23 mouse cellular contexts compared by ENCODE assay signal in the genomic region with DNA sequence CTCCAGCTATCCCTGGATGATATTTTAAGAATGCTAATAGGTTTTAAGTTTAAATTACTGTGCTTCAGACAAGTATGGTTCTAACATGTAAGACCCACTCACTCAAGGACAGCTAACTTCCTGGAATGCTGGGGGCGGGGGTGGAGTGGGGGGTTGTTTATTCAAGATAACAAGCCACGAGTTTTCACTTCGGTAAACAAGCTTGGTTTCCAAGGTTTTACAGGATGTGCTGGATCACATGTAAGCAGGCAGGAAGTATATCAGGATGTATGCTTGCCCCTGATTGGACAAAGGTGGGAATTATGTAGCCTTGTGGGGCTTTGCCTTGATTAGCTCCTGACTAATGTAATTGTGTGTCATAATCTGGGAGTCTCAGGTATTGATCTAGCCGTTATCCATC.
DNase-seq lines count a peak whose midpoint lies in the region; ATAC-seq and TF ChIP-seq lines count a peak whose summit lies in the region.
"Had no signal": no experiment of that assay in that cellular context is flagged by ENCODE, and none has a peak within 500 bp of the region (broad histone marks: within the 10 kb centered on the region; RNA-seq: fewer than 3 reads in every experiment).

No protein-coding gene starts in this region.

- no peak overlapping the region for H3K4me2 ChIP-seq in intestine, embryonic 16.5 days (ENCODE audit: low read depth, low read length)
- H3K4me2 ChIP-seq in intestine, postnatal 0 days (replicated peaks; ENCODE audit: low read depth) = no peak overlapping the region
- H3K4me2 ChIP-seq in liver, embryonic 11.5 days = no peak overlapping the region
- H3K4me2 ChIP-seq in liver, postnatal 0 days (ENCODE audit: low read depth, low read length) = no peak overlapping the region
- H3K4me2 ChIP-seq: embryonic facial prominence, embryonic 12.5 days; forebrain, embryonic 13.5 days; heart, embryonic 13.5 days; hindbrain, embryonic 12.5 days; limb, embryonic 12.5 days had no signal

- H3K9me3 ChIP-seq in intestine, embryonic 16.5 days (ENCODE audit: control insufficient read depth, low read length) = no peaks in the 10 kb centered on the region
- no peaks in the 10 kb centered on the region for H3K9me3 ChIP-seq in intestine, postnatal 0 days (ENCODE audit: control insufficient read depth)
- H3K9me3 ChIP-seq in liver, embryonic 11.5 days (ENCODE audit: control insufficient read depth, low read length) = no peaks in the 10 kb centered on the region
- no peaks in the 10 kb centered on the region for H3K9me3 ChIP-seq in liver, postnatal 0 days (ENCODE audit: low read length)
- no peaks in the 10 kb centered on the region for H3K9me3 ChIP-seq in limb, embryonic 10.5 days (replicated peaks)
- H3K9me3 ChIP-seq: embryonic facial prominence, embryonic 12.5 days; forebrain, embryonic 13.5 days; heart, embryonic 13.5 days; hindbrain, embryonic 12.5 days; limb, embryonic 12.5 days; megakaryocyte, embryonic 14.5 days had no signal

- no peaks in the 10 kb centered on the region for H3K27me3 ChIP-seq in intestine, embryonic 16.5 days (replicated peaks; ENCODE audit: control insufficient read depth, insufficient read depth, low read length)
- H3K27me3 ChIP-seq in intestine, postnatal 0 days (replicated peaks; ENCODE audit: control insufficient read depth, insufficient read depth, low read length) = no peaks in the 10 kb centered on the region
- H3K27me3 ChIP-seq in liver, embryonic 11.5 days (replicated peaks; ENCODE audit: control insufficient read depth, insufficient read depth, low read length) = no peaks in the 10 kb centered on the region
- H3K27me3 ChIP-seq in liver, postnatal 0 days (ENCODE audit: insufficient read depth, low read length) = no peaks in the 10 kb centered on the region
- no peaks in the 10 kb centered on the region for H3K27me3 ChIP-seq in limb, embryonic 10.5 days (ENCODE audit: low read depth, poor library complexity, severe bottlenecking)
- H3K27me3 ChIP-seq: embryonic facial prominence, embryonic 12.5 days; forebrain, embryonic 13.5 days; heart, embryonic 13.5 days; hindbrain, embryonic 12.5 days; limb, embryonic 12.5 days; megakaryocyte, embryonic 14.5 days had no signal

- H3K4me1 ChIP-seq in intestine, embryonic 16.5 days (ENCODE audit: control insufficient read depth, insufficient read depth, low read length) = no peaks in the 10 kb centered on the region
- H3K4me1 ChIP-seq in intestine, postnatal 0 days (replicated peaks; ENCODE audit: control insufficient read depth, insufficient read depth, low read length) = no peaks in the 10 kb centered on the region
- H3K4me1 ChIP-seq in liver, embryonic 11.5 days (replicated peaks; ENCODE audit: control insufficient read depth, insufficient read depth, low read length) = no peaks in the 10 kb centered on the region
- H3K4me1 ChIP-seq in liver, postnatal 0 days (ENCODE audit: insufficient read depth) = 0 out of 2 replicates have a peak, but pooled peaks cover 3% of the 10 kb centered on the region
- H3K4me1 ChIP-seq in limb, embryonic 10.5 days = no peaks in the 10 kb centered on the region
- H3K4me1 ChIP-seq: embryonic facial prominence, embryonic 12.5 days; forebrain, embryonic 13.5 days; heart, embryonic 13.5 days; hindbrain, embryonic 12.5 days; limb, embryonic 12.5 days had no signal

- DNase-seq in embryo, embryonic 9.5 days (ENCODE audit: extremely low spot score) = peak; percentile 4
- DNase-seq in embryo, embryonic 11 days = no peak
- no peak for DNase-seq in liver, embryonic 11.5 days (ENCODE audit: low spot score)
- DNase-seq in liver, postnatal 0 days = no peak
- peak; percentile 9 to 30 for DNase-seq in lung, postnatal 4 days
- no peak for DNase-seq in limb, embryonic 10.5 days (ENCODE audit: low spot score)
- DNase-seq: cerebellum, adult 9-10 months; gastrocnemius, postnatal 25 days; midbrain, embryonic 14.5 days; thymus, postnatal 25 days had no signal

- TF ChIP-seq EP300 in liver, postnatal 0 days (IDR thresholded peaks at IDR 0.05; ENCODE audit: low read depth) = no peak

- 33% methylated on average over 4 of the region's 4 CpGs for WGBS in intestine, embryonic 16.5 days
- 28% methylated on average over 4 of the region's 4 CpGs for WGBS in intestine, postnatal 0 days
- WGBS in liver, embryonic 11.5 days = 21% methylated on average over 4 of the region's 4 CpGs
- 27% methylated on average over 4 of the region's 4 CpGs for WGBS in liver, postnatal 0 days (ENCODE audit: insufficient replicate concordance)
- 70% methylated on average over 4 of the region's 4 CpGs for WGBS in limb, embryonic 10.5 days

- H3K27ac ChIP-seq in intestine, embryonic 16.5 days (ENCODE audit: low read length) = no peak overlapping the region
- no peak overlapping the region for H3K27ac ChIP-seq in intestine, postnatal 0 days (ENCODE audit: low read depth, low read length)
- H3K27ac ChIP-seq in liver, embryonic 11.5 days (ENCODE audit: low read depth, low read length) = no peak overlapping the region
- no peak overlapping the region for H3K27ac ChIP-seq in liver, postnatal 0 days (ENCODE audit: low read depth)
- no peak overlapping the region for H3K27ac ChIP-seq in limb, embryonic 10.5 days
- H3K27ac ChIP-seq: embryonic facial prominence, embryonic 12.5 days; forebrain, embryonic 13.5 days; heart, embryonic 13.5 days; hindbrain, embryonic 12.5 days; limb, embryonic 12.5 days had no signal

- TF ChIP-seq CTCF in intestine, postnatal 0 days (IDR thresholded peaks at IDR 0.05; ENCODE audit: low read depth) = no peak
- TF ChIP-seq CTCF in liver, postnatal 0 days (IDR thresholded peaks at IDR 0.05; ENCODE audit: low read depth) = no peak

- H3K9ac ChIP-seq in intestine, embryonic 16.5 days (ENCODE audit: low read depth, low read length) = no peak overlapping the region
- H3K9ac ChIP-seq in intestine, postnatal 0 days (ENCODE audit: low read depth, low read length) = no peak overlapping the region
- no peak overlapping the region for H3K9ac ChIP-seq in liver, embryonic 11.5 days (ENCODE audit: low read depth, low read length)
- no peak overlapping the region for H3K9ac ChIP-seq in liver, postnatal 0 days (replicated peaks)
- H3K9ac ChIP-seq: embryonic facial prominence, embryonic 12.5 days; forebrain, embryonic 13.5 days; heart, embryonic 13.5 days; hindbrain, embryonic 12.5 days; limb, embryonic 12.5 days had no signal

- peak; percentile 52 for ATAC-seq in intestine, embryonic 16.5 days
- no peak for ATAC-seq in intestine, postnatal 0 days
- peak; percentile 34; the same call in 1 of the 2 replicates for ATAC-seq in liver, embryonic 11.5 days (replicated peaks; ENCODE audit: low FRiP score)
- ATAC-seq in liver, postnatal 0 days = no peak
- ATAC-seq: activated CD4-positive, CD25-positive, alpha-beta regulatory T cell, adult 4 months; CD4-positive, CD25-positive, alpha-beta regulatory T cell, adult 4 months; forebrain, embryonic 13.5 days; inflammation-experienced regulatory T-cells, adult 6 months had no signal

- no peaks in the 10 kb centered on the region for H3K36me3 ChIP-seq in intestine, embryonic 16.5 days (ENCODE audit: control insufficient read depth, insufficient read depth, low read length)
- no peaks in the 10 kb centered on the region for H3K36me3 ChIP-seq in intestine, postnatal 0 days (ENCODE audit: control insufficient read depth, insufficient read depth)
- no peaks in the 10 kb centered on the region for H3K36me3 ChIP-seq in liver, embryonic 11.5 days (ENCODE audit: control insufficient read depth, insufficient read depth, low read length)
- no peaks in the 10 kb centered on the region for H3K36me3 ChIP-seq in liver, postnatal 0 days (replicated peaks; ENCODE audit: insufficient read depth, low read length)
- H3K36me3 ChIP-seq in limb, embryonic 10.5 days = no peaks in the 10 kb centered on the region
- H3K36me3 ChIP-seq: embryonic facial prominence, embryonic 12.5 days; heart, embryonic 13.5 days; hindbrain, embryonic 12.5 days; limb, embryonic 12.5 days had no signal

- no peak overlapping the region for H3K4me3 ChIP-seq in intestine, embryonic 16.5 days (ENCODE audit: low read length)
- H3K4me3 ChIP-seq in intestine, postnatal 0 days (ENCODE audit: low read depth, low read length) = no peak overlapping the region
- H3K4me3 ChIP-seq in liver, embryonic 11.5 days (ENCODE audit: low read depth, low read length) = no peak overlapping the region
- no peak overlapping the region for H3K4me3 ChIP-seq in liver, postnatal 0 days (ENCODE audit: low read depth, low read length)
- no peak overlapping the region for H3K4me3 ChIP-seq in limb, embryonic 10.5 days
- H3K4me3 ChIP-seq: embryonic facial prominence, embryonic 12.5 days; erythroblast, embryonic 14.5 days; forebrain, embryonic 13.5 days; heart, embryonic 13.5 days; hindbrain, embryonic 12.5 days; limb, embryonic 12.5 days; megakaryocyte, embryonic 14.5 days; myocyte had no signal

Comparison
In these comparisons a context has a peak if more than half of its experiments do, and no peak if none do; other contexts are left out.
1. DNase-seq: peak in embryo, embryonic 9.5 days (single experiment) and lung, postnatal 4 days (2 of 2); none in embryo, embryonic 11 days (single experiment), liver, embryonic 11.5 days (single experiment), liver, postnatal 0 days (single experiment) and limb, embryonic 10.5 days (single experiment).
2. ATAC-seq: peak in intestine, embryonic 16.5 days (single experiment) and liver, embryonic 11.5 days (single experiment); none in intestine, postnatal 0 days (single experiment) and liver, postnatal 0 days (single experiment).